Mouse (Mus musculus): ENCODE results near the gene Eif4h.
"Not testable (repeated sequence)": the region's sequence is repeated elsewhere in the genome, so short reads cannot be mapped to it uniquely, and the experiment has no call there.

Gene Eif4h

DNA sequence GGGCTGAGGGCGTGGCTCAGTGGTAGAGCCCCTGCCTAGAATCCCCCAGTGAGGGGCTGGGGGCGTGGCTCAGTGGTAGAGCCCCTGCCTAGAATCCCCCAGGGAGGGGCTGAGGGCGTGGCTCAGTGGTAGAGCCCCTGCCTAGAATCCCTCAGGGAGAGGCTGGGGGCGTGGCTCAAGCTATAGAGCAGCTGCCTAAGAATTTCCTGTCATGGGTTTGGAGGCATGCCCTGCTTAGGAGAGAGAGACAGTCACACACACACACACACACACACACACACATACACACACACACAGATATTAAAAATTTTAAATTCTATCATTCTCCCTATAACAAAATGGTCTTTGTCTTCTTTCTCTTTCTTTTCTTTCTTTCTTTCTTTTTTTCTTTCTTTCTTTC, 9.7 kb upstream of the Eif4h start:
- DNase-seq (ENCODE audit: low read depth, low spot score): not testable (repeated sequence)

DNA sequence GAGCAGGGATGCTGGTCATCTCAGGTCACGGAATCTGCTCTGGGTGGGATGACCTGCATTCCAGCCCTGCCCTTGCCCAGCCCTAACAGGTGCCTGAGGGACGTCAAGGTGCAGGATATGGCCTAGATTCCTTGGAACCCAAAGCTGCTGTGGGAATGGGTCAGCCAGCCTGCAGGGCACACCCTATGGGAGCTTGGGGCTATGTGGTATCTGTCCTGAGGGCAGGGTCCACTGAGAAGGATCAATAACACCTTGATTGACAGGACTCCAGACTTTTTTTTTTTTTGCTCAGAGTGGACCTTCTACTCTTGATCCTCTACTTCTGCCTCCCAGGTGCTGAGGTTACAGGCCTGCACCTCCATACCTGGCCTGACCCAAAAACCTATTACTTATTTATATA, 8.1 kb upstream of the Eif4h start:
- DNase-seq (ENCODE audit: low read depth, low spot score): no peak

DNA sequence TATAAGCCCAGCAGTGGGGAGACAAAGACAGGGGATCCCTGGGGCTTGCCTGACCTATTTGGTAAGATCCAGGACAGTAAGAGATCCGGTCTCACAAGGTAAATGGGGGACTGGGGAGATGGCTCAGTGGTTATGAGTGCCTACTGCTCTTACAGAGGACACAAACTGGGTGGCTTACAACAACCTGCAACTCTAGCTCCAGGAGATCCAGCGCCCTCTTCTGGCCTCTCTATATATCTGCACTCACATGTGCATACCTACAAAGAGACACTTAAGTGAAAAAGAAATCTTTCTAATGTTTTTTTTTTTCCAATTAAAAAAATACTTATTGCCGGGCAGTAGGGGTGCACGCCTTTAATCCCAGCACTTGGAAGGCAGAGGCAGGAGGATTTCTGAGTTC, 7.2 kb upstream of the Eif4h start:
- DNase-seq (ENCODE audit: low read depth, low spot score): no peak

DNA sequence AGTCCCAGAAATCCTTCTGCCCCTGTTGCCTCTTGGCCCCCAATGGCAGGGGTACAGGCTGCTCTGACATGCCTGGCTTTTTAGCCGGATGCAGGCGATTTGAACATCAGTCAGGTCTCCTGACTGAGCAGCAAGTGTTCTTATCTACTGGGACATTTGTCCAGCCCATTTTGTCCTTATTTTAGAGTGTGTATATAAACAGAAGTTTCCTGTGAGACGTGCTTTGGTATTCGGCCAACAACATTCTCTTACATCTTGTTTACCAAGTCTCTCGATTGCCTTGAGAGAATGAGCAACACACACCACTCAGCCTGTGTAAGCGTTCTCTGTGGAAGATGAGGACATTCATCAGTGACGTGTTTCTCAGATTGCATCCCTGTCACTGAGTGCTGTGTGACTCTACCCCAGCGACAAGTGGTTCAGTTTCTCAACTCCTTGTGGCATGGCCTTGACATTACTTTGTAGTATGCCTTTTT, 5.4 kb upstream of the Eif4h start:
- no peak for DNase-seq (ENCODE audit: low read depth, low spot score)

DNA sequence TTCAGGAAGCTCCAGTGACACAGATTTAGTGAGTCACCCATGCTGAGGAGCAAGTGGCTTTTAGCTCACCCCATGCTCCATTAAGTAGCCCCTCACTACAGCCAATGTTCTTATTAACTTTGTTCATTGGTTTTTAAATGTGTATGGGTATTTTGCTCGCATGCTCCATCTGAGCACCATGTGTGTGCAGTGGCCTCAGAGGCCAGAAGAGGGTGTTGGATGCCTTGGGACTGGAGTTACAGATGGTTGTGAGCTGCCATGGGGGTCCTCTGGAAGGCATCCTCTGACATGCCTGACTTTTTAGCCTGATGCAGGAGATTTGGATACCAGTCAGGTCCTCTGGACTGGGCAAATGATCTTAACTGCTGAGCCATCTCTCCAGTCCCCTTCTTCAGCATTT, 4.8 kb upstream of the Eif4h start:
- no peak for DNase-seq (ENCODE audit: low read depth, low spot score)

DNA sequence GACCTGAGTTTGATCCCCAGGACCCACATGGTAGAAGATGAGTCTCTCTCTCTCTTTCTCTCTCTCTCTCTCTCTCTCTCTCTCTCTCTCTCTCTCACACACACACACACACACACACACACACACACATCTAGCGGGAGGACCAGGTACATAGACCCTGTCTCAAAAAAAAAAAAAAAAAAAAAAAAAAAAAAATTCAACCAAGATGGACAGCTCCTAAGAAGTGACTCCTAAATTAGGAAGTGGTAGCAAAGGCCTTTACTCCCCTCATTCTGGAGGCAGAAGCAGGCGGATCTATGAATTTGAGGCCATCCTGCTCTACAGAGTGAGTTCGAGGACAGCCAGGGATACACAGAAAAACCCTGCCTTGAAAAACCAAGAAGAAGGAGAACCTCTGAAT, 1.1 kb upstream of the Eif4h start:
- no peak for DNase-seq (ENCODE audit: low read depth, low spot score)

DNA sequence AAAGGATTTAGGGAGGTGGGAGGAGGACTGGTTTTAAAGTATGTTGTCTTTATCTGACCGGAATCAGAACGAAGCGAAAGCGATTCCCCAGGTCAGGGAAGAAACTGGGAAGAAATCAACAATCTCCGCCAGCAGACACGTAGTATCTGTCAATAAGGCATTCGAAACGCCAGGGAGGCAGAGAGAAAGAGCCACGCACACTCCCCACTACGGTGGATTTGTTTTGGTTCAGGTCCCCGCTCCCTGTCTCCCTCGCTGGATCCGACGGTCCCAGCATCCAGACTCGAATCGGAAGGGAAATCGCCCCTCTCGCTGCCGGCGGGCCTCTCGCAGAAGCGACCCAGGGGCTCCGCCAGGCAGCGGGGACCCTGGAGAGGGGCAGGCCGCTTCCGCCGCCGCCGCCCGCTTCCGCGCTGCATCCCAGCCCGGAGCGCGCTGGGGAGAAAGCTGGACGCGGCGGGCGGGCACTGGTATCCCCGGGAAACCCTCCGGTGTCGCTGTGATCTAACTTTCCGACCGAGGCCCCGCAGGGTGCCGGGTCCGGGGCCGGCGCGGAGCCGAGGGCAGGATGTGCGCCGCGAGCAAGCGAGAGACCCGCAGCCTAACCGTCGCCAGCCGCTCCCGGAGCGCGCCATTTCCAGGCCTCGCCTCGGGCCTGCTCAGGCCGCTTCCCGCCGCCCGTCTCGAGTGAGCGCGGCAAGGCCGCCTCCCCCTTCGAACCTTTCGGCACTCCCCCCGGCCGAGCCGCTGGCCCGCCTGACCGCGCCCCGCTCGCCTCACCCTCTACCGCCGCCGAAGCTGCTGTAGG, 625 bp downstream of the Eif4h start:
- no peak for DNase-seq (ENCODE audit: low read depth, low spot score)

DNA sequence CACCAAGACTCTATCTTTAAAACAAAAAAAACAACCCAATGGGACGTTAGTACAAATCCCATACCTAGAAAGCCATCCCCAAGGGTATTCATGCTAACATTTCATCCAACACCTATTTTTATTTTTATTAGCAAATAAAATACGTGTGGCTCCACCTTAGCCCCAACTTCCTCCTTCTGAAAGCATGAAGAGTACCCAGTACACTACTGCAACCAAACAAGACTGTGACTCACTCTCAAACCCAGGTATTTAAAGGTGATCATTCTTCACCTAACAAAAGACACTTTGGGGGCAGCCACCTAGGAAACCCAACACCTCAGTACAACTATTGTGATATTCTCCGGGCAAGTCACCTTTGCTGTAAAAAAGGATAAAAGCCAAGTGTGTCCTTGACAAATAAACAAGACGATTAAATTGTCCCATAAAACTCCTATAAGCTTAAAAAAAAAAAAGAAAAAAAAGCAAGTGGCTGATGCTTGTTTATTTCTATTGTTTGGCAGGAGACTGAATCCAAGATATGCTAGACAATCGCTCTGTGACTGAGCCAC, 1.4 kb downstream of the Eif4h start:
- DNase-seq (ENCODE audit: low read depth, low spot score): no peak

DNA sequence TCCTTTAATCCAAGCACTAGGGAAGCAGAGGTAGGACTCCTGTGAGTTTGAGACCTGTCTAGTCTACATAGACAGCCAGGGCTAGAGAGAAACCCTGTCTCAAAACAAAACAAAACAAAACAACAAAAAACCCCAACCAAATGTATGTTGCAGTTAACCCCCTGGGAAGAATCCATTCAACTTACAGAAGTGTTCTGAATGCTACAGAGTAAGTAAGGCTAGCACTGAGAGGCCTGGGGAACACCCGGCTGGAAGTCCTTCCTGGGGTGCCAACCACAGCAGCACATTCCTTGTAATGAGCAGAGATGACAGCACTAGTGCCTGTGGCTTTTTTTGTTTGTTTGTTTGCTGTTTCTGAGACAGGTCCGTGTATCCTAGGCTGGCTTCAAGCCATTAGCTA, 6.4 kb downstream of the Eif4h start:
- DNase-seq (ENCODE audit: low read depth, low spot score): no peak

DNA sequence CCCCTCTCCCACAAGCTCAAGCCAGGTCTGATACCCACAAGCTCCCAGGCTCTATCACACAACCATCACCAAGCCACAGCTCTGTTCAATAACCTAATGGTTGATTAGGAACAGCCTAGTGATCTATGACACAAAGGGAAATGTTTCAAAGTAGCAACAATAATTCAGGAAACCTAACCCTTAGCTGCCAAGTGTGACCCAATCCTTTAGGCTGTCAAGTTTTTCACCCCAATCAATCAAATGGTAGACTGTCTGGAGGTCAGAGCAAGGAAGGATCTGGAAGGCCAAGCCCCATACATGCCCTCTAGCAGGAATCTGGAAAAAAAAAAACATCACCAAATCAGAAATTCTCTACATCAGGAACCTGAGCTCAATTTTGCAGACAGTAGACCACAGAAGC, 8.5 kb downstream of the Eif4h start:
- no peak for DNase-seq (ENCODE audit: low read depth, low spot score)

DNA sequence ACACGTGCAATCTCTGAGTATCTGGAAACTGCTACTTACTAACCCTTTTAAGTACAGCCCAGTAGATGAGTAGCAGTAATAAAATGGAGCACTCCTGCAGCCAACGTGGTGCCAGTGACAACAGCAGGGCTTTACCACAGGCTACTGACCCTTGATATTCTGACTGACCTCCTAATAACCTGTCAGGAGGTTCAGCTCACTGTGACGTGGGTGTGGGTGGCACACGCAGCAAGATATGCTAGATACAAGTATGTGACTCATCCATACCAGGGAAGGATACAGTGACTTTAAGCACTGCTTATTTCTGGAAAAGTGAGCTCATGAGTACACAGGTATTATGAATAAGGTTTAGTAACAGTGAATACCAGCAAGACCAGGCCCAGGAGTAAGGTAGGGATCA, 9.8 kb downstream of the Eif4h start:
- no peak for DNase-seq (ENCODE audit: low read depth, low spot score)

DNA sequence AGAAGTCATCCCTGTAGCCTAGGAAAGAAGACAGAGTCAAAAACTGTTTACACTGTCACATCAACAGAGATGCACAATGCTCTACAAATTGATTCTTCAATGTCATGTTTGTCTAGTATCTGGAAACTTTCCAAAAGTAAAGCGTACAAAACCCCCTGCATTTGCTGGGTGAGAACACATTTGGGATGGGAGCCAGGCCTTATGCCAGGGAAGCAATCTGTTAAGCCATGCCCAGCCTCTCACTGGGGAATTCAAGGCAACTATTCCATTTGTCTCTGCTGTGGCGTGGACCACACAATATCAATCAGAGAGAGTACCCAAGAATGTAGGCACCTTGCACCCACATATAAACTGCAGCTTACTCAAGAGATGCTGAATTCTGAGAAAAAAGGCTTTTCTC, 17.2 kb downstream of the Eif4h start:
- DNase-seq (ENCODE audit: low read depth, low spot score): no peak

DNA sequence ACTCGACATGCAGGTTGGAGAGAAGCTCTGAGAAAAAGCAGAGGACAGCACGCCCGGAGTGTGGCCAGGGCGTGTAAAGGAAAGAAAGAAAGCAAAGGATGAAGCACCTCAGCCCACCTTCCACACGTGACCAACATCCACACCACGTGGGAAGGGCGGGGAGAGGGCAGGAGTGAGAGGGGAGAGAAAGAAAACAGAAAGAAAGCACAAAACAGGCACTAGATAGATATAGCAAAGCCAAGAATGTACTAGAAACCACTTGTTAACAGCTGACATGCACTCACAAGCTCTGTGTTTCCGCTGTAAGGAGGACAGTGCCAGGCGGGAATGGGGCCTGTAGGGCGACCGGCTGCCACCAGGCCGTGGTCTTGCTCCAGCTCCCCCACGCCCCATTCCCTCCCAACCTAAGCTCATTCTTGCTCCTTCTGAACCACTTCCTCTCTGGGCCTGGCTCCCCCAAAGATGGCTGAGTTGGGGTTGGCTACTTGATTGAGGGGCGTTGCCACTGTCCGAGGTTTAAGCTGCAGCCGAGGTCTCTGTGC, 18.1 kb downstream of the Eif4h start:
- no peak for DNase-seq (ENCODE audit: low read depth, low spot score)

DNA sequence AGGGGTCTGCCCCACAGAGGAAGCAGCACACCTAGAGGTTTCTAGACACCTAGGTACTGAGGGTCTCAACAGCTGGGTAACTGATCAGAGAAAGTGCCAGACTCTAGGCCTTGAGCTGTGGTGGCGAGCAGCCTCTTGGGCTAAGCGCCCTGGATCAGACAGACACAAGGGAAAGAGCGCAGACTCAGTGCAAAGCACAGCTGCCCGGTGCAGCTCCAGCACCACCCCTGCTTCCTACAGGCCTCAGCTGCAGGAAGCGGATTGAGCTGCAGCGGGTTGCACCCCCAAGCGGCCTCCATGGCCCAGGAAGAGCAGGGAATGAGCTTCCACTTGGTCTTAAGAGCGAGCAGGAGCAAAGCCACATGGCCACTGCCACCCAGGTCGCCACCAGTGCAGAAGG, 18.8 kb downstream of the Eif4h start:
- DNase-seq (ENCODE audit: low read depth, low spot score): no peak

DNA sequence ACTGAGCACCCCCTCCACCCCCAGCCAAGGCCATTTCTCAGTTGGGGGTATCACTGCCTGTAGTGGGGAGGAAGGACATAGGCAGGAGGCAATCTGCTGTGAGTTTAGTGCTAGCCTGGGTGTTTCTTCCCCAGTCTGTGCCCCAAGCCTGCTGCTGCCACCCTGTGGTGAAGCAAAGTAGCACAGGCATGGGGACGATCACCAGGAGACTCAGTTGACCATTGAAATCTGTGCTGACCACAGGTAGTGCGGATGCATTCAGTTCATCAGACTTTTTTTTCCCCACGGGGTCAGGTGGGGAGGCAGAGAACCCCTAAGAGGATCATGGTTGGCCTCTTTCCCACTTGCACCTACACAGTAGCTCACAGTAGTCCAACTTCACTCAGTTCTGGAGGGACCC, 22.2 kb downstream of the Eif4h start:
- no peak for DNase-seq (ENCODE audit: low read depth, low spot score)

DNA sequence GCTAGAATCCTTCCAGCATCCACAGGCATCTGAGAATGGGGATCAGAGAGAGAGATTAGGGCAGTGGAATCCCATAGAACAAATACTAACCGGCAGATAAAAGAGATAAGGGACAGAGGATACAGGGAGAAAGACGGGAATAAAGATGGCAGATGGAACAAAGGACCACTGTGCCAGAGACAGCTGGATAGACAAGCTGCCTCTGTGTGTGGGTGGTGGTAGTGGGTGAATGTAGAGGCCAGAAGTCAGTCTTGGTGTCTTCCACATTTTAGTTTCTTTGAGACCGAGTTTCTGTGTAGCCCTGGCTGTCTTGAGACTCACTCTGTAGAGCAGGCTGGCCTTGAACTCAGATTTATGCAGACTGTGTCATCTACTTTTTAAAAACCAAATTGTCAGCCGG, 23.5 kb downstream of the Eif4h start:
- no peak for DNase-seq (ENCODE audit: low read depth, low spot score)

DNA sequence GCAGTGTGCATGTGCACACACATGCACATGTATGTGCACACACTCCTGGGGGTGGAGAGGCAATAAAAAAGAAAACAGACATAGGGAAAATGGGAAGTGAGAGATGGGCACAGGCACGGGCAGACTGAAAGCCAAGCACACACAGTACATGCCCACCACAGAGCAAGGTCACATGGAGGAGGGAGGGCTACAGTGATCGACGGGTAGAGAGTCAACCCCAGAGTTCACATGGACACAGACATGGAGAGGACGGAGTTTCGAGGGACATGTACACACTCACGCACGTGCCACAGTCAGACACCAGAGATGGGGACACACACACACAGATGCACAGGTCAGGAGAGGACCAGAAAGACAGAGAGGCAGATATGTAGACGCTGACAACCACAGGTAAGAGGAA, 23.9 kb downstream of the Eif4h start:
- no peak for DNase-seq (ENCODE audit: low read depth, low spot score)

DNA sequence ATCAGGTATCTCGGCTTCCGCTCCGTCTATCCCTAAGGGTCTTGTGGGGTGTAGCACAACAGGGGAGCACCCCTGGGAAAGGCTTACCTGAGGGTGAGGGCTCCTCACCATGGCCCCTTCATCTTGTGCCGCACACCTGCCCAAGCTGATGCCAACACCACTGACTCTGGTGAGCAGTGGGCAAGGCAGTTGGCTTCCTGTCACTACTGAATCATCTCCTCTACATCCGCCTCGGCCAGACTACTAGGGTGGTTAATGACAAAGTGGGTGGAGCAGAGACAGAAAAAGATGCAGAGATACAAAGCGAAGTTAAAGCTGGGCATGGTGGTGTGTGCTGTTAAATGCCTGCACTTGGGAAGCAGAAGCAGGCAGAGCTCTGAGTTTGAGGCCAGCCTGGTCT, 24.5 kb downstream of the Eif4h start, which contains the start of gene Lat2:
Gene Lat2, minus strand, starts transcription at position 224 of the 400 bp plus-strand sequence.
- DNase-seq (ENCODE audit: low read depth, low spot score): no peak

DNA sequence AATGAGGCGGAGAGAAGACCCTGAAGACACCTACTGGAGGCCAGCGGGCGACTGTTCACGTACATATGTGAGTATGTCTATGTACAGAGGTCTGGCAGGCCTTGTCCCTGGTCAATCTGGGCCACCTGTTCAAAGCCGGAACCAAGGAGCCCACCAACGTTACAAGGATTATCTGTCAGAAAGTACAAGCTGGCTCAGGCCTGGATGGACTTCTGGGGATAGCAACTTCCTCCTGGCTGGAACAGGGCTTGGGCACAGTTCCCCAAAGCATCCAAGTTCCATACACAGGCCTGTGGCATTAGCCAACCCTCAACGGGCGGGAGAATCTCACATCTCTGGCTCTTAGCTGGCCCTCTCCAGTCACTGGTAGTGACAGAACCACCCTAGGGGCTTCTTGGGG, 25.0 kb downstream of the Eif4h start:
- no peak for DNase-seq (ENCODE audit: low read depth, low spot score)

DNA sequence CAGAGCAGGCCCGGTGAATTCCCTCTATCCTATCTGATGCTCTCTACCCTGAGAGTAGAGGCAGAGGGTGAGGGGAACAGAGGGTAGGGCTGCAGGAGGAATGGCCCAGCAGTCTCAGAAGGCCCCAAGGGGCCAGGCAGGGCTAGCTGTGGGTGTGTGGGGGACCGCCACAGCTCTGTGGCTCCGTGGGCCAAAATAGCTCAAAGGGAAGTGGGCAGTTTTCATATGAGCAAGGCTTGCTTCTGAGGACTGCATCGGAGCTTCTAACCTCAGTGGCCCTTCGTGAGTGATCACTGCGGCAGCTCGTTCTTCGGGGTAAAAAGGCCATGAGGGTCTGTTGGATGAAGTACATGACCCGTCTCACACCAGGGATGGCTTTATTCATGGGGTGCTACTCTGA, 25.6 kb downstream of the Eif4h start:
- no peak for DNase-seq (ENCODE audit: low read depth, low spot score)

DNA sequence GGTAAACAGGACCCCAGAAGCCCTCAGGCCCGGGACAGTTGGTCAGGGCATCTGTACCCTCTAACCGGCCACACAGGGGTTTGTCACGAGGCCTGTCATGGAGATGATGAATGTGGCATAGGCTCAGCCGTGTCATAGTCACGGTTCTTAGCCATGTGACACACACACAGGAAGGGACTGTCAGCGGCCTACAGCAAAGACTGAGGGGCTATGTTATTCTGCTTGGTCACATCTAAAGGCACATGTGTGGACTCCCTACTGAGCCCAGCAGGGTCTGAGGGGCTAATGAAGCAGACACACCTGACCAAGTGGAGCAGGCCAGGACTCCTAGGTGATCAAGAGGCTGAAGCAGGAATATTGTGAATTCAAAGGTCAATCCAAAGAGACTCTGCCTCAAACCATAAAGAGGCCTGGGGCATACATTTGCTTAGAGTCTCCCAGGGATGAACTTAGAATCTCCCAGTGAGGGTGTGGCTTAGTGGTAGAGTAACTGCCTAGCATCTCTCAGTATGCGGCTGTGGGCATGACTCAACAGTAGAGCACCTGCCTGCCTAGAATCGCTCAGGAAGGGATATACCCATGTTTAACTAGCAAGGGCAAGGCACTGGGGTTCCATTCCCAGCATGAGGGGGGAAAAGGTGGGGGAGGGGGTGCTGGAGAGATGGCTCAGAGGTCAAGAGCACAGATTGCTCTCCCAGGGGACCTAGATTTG, 27.3 kb downstream of the Eif4h start:
- DNase-seq (ENCODE audit: low read depth, low spot score): no peak

DNA sequence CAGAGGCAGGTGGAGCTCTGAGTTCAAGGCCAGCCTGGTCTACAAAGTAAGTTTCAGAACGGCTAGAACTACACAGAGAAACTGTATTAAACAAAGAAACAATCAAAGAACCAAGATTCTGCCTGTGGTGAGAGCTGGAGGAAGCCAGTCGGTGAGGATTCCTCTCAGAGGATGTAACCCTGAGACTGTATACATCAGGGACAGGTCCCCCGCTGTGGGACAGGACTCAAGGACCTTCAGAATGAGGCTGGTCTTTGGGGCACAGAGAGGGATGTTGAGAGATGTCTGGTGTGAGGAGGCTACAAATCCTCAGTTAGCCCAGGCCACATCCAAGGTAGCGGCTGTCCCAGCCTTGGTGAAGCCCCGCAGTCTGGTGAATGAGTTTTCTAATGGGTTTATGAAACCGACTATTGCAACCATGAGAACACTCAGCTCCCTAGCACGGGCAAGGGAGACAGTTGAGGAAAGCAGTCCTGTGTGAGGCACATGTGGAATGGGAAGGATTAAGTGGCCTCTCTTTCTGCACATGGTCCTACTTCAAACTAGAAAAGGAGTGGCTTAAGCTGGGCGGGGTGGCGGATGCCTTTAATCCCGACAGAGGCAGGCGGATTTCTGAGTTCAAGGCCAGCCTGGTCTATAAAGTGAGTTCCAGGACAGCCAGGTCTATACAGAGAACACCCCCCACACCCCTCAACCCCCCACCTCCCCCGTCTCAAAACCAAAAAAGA, 29.2 kb downstream of the Eif4h start:
- DNase-seq (ENCODE audit: low read depth, low spot score): no peak

All from forelimb bud, embryonic 11.5 days (tissue).